Mouse (Mus musculus) right cerebral cortex, postnatal 10 days (tissue): Measurements from ENCODE around the gene Hnrnpf.
"Not testable (repeated sequence)": the region's sequence is repeated elsewhere in the genome, so short reads cannot be mapped to it uniquely, and the experiment has no call there.

Source experiments
- DNase-seq, 2 experiments: peaks; one replicate each; pipeline ENCODE4 v3.0.0; 2021; ENCODE audit warnings: low spot score in 2 of 2

Hnrnpf gene

GRCm38 (mm10) chr6:117900126-117901080 is at the start of gene Hnrnpf:
TSS of gene Hnrnpf (plus strand) at chr6:117900324.
- no peak for DNase-seq

GRCm38 (mm10) chr6:117851747-117852146 is 48.4 kb upstream of the Hnrnpf start:
- no peak for DNase-seq

GRCm38 (mm10) chr6:117857990-117858389 is 42.1 kb upstream of the Hnrnpf start:
- no peak for DNase-seq

GRCm38 (mm10) chr6:117861848-117862247 is 38.3 kb upstream of the Hnrnpf start, which contains the start of gene Zfp239:
TSS of gene Zfp239 (plus strand) at chr6:117862100.
- DNase-seq: no peak

- DNase-seq: no peak
Measured at GRCm38 (mm10) chr6:117862465-117862864, 37.7 kb upstream of the Hnrnpf start.

GRCm38 (mm10) chr6:117862899-117863620 is 37.1 kb upstream of the Hnrnpf start:
- peak; percentile 86 to 87 for DNase-seq

GRCm38 (mm10) chr6:117863751-117864150 is 36.4 kb upstream of the Hnrnpf start:
- no peak for DNase-seq

- DNase-seq: no peak
Measured at GRCm38 (mm10) chr6:117868187-117868586, 31.9 kb upstream of the Hnrnpf start.

GRCm38 (mm10) chr6:117871034-117871433 is 29.1 kb upstream of the Hnrnpf start:
- DNase-seq: no peak

- DNase-seq: not testable (repeated sequence)
Measured at GRCm38 (mm10) chr6:117873450-117873849, 26.7 kb upstream of the Hnrnpf start.

GRCm38 (mm10) chr6:117874621-117875281 is 25.4 kb upstream of the Hnrnpf start:
- no peak for DNase-seq

GRCm38 (mm10) chr6:117878700-117879407 is 21.3 kb upstream of the Hnrnpf start:
- peak; percentile 93 to 96 for DNase-seq

- DNase-seq: peak; percentile 98 to 99
Measured at GRCm38 (mm10) chr6:117879408-117880115, 20.6 kb upstream of the Hnrnpf start.

GRCm38 (mm10) chr6:117880394-117880838 is 19.7 kb upstream of the Hnrnpf start:
- DNase-seq: no peak

- no peak for DNase-seq
Measured at GRCm38 (mm10) chr6:117881229-117881628, 18.9 kb upstream of the Hnrnpf start.

GRCm38 (mm10) chr6:117881997-117882396 is 18.1 kb upstream of the Hnrnpf start:
- no peak for DNase-seq

- DNase-seq: no peak
Measured at GRCm38 (mm10) chr6:117885943-117886342, 14.2 kb upstream of the Hnrnpf start.

GRCm38 (mm10) chr6:117888032-117888431 is 12.1 kb upstream of the Hnrnpf start:
- DNase-seq: no peak

GRCm38 (mm10) chr6:117888642-117889096 is 11.5 kb upstream of the Hnrnpf start:
- no peak for DNase-seq

- no peak for DNase-seq
Measured at GRCm38 (mm10) chr6:117890257-117890656, 9.9 kb upstream of the Hnrnpf start.
